Mouse (Mus musculus): ENCODE measurements at regions not wholly inside any gene's neighbourhood (a gene's known extent, or its start where the extent isn't known, plus 50 kb on each side); places are given as distances from the start of the nearest gene placed in this dataset.
A peak's percentile ranks its signal among the peaks of the same experiment; 100 is the strongest.

DNA sequence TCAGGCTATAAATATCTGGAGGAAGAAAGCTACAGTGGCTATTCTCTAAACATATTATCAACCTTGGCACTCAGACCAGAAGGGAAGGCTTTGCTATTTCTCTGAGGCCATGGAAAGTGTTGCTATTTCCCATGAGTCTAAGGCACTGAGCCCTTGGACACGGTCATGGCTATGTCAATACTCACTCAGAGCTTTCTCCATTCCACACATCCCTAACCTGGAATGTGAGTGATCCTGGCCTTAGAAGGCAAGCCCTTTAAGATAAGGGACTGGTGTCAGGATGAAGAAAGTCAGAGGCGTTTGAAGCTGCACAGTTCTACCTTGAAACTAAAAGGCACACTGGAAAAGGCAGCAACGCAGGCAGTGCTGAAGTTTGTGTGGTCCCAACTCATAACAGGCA lies 478.3 kb downstream of the Rps29 start:
- Histone ChIP-seq H3K4me3 (ENCODE audit: insufficient read depth, low read depth, low read length) (no peak overlapping the region), H3K27ac (replicated peaks; ENCODE audit: low read depth, low read length) (no peak overlapping the region), H3K4me1 (ENCODE audit: control insufficient read depth, insufficient read depth, insufficient read length, low read length) (no peaks in the 10 kb centered on the region)

DNA sequence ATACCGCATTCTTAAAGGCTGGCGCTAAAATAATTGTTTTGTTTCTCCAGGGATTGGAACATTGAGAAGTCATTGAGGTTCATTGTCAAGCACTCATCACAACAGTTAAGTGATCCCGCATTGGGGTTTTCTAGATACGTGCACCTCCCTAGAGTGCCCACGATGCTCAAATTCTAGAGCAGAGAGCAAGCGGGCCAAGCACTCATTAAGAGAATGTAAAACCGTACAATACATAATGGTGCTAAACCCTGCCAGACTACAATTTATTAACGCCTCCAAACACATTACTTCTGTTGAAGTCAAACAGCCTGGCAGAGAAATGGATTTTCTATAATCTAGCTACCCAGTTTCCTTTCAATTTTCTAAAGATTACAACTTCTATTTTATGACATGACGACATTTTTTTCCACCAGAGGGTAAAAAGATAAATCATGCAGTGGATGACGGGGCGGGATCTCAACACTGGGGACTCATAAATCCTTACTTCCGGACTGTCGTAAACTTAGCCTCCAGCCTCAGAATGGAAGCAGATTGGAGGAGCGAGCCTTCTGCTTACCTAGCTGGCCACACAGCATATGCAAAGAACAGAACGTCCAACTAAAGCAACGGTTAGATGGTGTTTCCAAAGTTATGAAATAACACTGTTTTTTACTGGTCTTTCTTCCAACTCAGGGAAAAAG lies 482.8 kb downstream of the Rps29 start:
- Histone ChIP-seq H3K27ac (replicated peaks; ENCODE audit: low read depth, low read length) (no peak overlapping the region), H3K4me3 (ENCODE audit: insufficient read depth, low read depth, low read length) (peak overlapping the region; percentile 18; the same call in 1 of the 2 replicates), H3K4me1 (ENCODE audit: control insufficient read depth, insufficient read depth, insufficient read length, low read length) (no peaks in the 10 kb centered on the region)

DNA sequence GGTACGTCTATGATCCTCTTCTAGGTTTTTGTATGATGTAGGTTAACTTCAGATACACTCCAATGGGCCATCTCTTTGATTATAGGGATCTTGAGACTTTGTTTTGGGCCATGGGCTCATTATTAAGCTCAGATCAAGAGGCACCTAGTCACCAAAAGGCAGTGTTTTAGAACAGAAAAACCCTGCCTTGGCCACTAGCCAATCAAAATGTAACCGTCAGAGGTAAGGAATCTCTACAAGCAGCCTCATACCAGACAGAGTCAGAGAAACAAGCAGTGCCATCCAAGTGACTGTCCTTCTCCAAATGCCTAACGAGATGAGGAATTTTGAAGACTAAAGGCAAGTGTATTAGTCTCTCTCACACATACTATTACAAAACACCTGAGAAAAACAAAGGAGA lies 487.0 kb downstream of the Rps29 start:
- Histone ChIP-seq H3K27ac (replicated peaks; ENCODE audit: low read depth, low read length) (no peak overlapping the region), H3K4me3 (ENCODE audit: insufficient read depth, low read depth, low read length) (no peak overlapping the region), H3K4me1 (ENCODE audit: control insufficient read depth, insufficient read depth, insufficient read length, low read length) (no peaks in the 10 kb centered on the region)

DNA sequence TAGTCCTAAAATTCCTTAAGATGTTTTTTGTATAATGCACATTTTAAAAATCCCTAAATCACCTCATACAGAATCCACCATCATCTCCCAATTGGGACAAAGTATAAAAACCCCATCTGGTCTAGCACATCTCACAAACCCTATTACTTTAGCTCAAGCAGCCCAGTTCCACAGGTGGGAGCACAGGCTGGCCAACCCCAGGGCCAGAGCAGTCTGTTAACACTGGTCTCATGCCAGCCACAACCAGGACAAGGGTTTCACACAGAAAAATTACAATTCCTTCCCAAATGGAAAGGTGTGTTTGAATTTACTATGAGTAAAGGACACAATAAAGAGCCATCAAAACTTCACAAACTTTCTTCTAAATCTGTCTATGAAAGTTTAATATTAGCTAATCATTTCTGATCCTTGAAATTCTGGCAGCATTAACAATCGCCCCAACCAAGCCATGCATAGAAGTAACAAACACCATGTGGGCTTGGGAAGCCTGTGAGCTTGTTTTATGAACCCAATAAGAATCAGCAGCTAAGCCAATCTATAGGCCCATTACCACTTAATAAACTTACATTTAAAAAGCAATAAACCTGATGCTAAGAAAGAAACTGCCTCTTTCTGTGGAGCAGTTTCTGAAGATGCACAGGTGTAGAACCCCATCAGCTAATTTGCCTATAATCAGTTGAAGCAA lies 512.9 kb downstream of the Rps29 start:
- Histone ChIP-seq H3K4me3 (ENCODE audit: insufficient read depth, low read depth, low read length) (no peak overlapping the region), H3K4me1 (ENCODE audit: control insufficient read depth, insufficient read depth, insufficient read length, low read length) (no peaks in the 10 kb centered on the region), H3K27ac (replicated peaks; ENCODE audit: low read depth, low read length) (no peak overlapping the region)

DNA sequence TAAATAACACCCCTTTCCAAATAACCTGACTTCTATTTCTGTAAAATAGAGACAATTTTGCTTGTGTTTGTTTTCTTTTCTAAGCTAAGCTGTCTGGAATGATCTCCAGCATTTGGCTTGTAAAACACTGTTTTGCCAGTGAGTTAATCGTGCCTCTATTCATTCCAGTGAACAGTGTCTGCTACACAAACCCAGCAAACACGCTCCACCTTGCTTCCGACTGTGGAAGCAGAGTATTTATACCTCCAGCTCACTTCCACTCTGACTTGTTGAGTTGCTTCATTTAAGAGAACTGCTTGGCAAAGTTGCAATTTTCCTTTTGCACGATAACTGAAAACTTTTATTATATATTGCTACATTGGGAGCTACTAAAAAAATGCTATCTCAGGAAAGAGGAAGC lies 515.3 kb downstream of the Rps29 start:
- Histone ChIP-seq H3K4me1 (ENCODE audit: control insufficient read depth, insufficient read depth, insufficient read length, low read length) (no peaks in the 10 kb centered on the region), H3K27ac (replicated peaks; ENCODE audit: low read depth, low read length) (no peak overlapping the region), H3K4me3 (ENCODE audit: insufficient read depth, low read depth, low read length) (no peak overlapping the region)

DNA sequence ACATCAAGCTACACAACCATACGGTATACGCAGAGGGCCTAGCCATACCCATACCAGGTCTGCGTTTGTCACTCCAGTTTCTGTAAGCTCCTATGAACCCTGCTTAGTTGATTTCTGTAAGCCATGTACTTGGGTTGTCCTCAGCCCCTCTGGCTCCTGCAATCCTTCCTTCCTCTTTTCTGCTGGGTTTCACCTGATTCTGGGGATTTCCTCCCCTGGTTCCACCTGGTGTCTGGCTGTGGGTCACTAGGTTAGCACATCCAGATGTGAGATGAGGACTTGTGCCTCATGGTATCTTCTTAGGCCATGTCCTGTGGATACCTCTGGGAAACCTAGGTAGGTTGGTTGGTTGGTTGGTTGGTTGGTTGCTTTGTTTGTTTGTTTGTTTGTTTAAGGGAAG lies 526.5 kb downstream of the Rps29 start:
- no peak overlapping the region for H3K27ac ChIP-seq (replicated peaks; ENCODE audit: low read depth, low read length)
- H3K4me3 ChIP-seq (ENCODE audit: insufficient read depth, low read depth, low read length), result no peak overlapping the region
- no peaks in the 10 kb centered on the region for H3K4me1 ChIP-seq (ENCODE audit: control insufficient read depth, insufficient read depth, insufficient read length, low read length)

DNA sequence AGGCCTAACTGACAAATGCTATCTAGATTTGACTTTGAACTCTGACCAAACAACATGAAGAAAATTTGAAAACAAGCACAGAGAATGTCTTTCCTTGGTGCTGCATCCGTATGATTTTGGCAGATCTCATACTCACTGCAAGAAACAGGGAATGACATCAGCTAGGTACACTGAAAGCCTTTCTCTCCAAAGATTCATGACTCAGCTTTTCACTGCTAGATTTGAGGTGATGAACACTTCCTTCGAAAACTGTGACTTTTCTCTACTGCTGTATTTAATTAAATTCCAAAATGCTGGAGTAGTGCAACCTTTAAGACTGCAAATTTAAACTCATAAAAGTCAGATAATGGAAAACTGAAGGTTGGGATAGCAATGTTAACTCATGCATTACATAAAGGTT lies 540.6 kb downstream of the Rps29 start:
- no peaks in the 10 kb centered on the region for H3K4me1 ChIP-seq (ENCODE audit: control insufficient read depth, insufficient read depth, insufficient read length, low read length)
- no peak overlapping the region for H3K4me3 ChIP-seq (ENCODE audit: insufficient read depth, low read depth, low read length)
- no peak overlapping the region for H3K27ac ChIP-seq (replicated peaks; ENCODE audit: low read depth, low read length)

DNA sequence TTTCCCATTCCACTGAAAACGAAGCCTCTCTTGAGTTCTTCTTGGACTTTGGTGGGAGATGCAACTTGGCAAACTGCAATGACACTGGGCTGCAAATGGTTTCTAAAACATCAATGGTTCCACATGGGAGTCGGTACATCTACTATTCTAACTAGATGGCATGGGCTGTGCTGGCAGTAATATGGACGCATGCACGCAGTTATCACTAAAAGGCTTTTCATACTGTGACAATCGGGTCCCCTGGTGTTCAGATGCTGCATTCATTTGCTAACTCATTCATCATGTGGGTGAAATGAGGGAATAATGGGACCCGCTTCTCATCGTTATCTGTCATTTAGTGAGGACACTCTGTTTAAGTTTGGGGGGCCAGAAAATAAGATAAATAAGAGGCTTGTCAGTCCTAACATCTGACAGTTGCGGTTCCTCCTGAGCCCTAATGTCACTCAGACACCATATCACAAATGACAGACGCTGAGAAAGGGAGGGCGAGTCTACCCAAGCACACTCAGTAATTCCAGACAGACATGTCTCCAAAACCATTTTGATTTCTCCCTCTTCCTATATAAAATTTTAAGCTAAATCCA lies 553.5 kb downstream of the Rps29 start:
- no peaks in the 10 kb centered on the region for H3K4me1 ChIP-seq (ENCODE audit: control insufficient read depth, insufficient read depth, insufficient read length, low read length)
- H3K4me3 ChIP-seq (ENCODE audit: insufficient read depth, low read depth, low read length), result no peak overlapping the region
- H3K27ac ChIP-seq (replicated peaks; ENCODE audit: low read depth, low read length), result no peak overlapping the region

DNA sequence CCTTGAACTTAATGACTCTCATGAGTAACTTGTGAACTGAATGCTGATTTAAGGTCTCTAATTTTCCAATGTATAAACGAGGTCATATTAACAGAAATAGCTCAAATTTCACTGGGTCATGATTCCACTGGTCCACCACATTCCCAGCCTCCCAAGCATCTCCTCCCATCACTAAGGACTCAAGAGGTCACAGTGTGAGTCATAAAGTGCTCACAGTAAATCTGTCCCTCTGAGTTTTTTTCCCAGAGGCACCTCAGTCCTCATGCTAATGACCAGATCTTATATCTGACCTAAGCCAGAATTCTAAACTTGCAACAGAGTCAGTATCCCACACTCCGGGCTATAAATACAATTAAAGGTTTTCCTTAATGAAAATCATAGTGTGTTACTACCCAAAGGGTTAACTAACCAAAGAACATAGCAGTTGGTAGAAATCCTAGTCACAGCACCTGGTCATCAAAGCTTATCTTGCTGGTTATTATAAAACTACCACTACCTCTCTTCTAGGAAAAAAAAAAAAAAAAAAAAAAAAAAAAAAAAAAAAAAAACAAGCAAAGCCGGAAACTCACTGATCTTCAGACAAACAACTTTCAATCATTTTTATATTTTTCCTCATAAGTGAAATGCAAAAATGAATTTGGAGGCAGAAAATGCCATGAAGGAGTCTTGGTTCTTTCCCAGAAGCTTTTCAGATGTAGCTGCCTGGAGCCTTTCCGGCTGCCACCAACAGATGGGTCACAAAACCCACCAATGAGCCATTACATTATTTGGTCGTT lies 554.3 kb downstream of the Rps29 start:
- Histone ChIP-seq H3K4me1 (ENCODE audit: control insufficient read depth, insufficient read depth, insufficient read length, low read length) (no peaks in the 10 kb centered on the region), H3K27ac (replicated peaks; ENCODE audit: low read depth, low read length) (no peak overlapping the region), H3K4me3 (ENCODE audit: insufficient read depth, low read depth, low read length) (no peak overlapping the region)

DNA sequence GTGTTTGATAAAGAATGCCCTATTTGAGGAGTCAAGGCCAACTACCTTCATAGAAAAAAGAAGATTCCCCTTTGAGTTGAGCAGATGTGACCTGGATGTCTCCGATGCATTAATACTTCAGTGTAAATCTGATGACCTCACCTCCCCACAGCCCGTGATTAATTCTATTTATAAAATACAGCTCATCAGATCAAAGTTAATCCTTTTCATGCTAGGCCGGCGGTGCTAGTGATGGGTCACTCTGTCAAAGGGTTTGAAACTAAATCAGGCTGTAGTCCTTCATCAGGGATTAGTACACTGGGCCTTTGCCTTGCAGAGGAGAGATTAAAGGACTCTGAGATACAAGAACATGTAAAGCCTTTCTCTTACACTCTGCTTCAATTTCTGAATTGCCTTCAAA lies 556.3 kb downstream of the Rps29 start:
- Histone ChIP-seq H3K27ac (replicated peaks; ENCODE audit: low read depth, low read length) (no peak overlapping the region), H3K4me1 (ENCODE audit: control insufficient read depth, insufficient read depth, insufficient read length, low read length) (no peaks in the 10 kb centered on the region), H3K4me3 (ENCODE audit: insufficient read depth, low read depth, low read length) (no peak overlapping the region)

DNA sequence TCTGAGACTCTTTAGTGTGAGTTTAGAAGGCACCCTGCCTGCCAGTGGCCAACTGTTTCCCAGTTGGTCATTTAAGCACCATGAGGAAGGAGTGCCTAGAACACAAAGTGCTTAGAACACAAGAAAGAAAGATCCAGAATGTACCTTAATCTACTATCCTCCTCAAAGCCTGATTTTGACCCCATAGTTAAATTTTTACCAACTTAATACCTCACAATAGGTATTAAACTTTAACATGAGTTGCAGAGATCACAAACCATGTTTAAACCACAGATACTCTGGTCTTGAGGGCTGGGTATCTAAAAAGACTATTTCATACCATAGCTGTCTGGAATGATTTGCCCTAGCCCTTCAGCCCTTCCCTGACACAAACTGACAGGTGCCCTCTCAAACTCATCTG lies 557.6 kb downstream of the Rps29 start:
- no peak overlapping the region for H3K4me3 ChIP-seq (ENCODE audit: insufficient read depth, low read depth, low read length)
- no peaks in the 10 kb centered on the region for H3K4me1 ChIP-seq (ENCODE audit: control insufficient read depth, insufficient read depth, insufficient read length, low read length)
- H3K27ac ChIP-seq (replicated peaks; ENCODE audit: low read depth, low read length), result no peak overlapping the region

DNA sequence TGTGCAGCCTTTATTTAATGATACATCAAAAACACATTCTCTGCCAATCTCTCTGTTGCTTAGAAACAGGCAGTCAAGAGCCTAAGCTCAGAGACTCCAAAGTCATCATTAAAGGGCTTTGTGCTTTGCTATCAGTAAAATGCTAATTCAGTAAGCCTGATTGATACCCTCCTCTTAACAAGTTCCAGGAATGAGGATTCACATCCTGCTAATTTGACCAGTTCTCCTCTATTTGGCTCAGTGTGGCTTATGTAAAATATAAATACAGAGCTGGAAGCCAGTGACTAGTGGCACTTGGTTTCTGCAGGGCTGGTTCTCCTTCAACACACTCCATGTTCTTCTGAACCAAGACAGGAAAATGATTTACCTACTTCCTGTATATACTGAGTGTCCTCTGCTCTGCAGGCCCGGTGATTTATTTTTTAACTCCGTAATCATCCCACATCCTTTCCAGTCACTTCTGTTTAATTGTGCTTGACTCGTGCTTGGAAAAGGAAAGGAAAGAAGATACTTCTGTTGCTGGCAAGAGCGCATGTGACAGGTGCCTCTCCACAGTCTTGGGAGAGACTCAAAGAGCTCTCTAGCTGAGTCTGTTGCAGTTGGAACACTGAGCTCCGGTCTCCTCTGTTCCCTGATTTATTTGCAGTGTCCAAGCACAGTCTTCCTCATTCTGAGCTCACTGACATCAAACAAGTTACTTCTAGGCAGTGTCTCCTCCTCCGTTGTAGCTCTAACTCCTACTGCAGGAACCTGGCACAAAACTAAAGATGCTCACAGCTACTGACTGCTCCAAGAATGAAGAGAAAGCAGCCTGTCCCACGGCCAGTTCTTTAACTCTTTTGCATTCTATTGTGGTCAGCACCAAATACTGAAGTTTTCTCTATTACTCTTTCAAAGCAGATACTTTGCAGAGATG lies 559.0 kb downstream of the Rps29 start:
- Histone ChIP-seq H3K4me1 (ENCODE audit: control insufficient read depth, insufficient read depth, insufficient read length, low read length) (no peaks in the 10 kb centered on the region), H3K4me3 (ENCODE audit: insufficient read depth, low read depth, low read length) (no peak overlapping the region), H3K27ac (replicated peaks; ENCODE audit: low read depth, low read length) (no peak overlapping the region)

DNA sequence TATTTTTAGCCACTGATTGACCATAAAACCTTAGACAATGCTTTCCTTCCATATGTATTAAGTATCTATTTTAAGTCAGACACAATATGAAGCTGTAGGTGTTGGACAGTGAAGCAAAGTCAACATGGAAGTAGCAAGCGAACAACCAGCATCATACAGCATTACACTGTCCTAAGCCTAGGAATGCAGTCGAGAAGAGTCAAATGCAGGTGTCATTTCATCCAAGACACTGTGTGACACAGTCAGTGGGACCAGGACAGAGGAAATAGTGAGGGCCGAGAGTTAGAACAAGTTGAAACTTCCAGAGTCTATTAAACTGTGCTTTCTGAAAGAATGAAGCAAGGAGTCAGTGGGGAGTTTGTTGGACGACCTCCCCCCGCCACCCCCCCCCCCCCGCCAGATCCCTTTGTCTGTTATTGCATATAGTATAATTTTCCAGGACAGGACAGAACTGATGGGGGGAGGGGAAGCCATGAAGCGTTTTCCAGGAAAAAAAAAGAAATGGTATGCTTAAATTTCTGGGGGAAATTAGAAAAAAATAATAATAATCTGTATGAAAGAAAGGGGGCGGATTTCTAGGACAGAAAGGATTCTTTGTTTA lies 559.9 kb downstream of the Rps29 start:
- no peak overlapping the region for H3K4me3 ChIP-seq (ENCODE audit: insufficient read depth, low read depth, low read length)
- H3K4me1 ChIP-seq (ENCODE audit: control insufficient read depth, insufficient read depth, insufficient read length, low read length), result no peaks in the 10 kb centered on the region
- H3K27ac ChIP-seq (replicated peaks; ENCODE audit: low read depth, low read length), result no peak overlapping the region

DNA sequence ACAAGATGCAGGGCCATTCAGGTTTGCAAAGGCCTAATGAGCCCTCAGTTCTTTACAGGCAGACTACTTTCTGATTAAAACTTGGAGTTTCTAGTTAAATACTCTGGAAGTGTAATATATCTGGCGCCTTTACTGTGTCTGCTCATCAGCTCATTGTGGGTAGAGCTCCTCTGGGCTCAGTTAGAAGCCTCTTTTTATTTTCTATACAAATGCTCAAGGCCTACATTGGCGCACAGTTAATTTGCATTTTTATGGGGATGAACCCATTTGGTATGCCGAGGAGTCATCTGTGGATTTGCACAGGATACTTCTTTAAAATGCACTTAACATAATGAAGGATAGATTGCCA lies 573.5 kb downstream of the Rps29 start:
- Histone ChIP-seq H3K4me1 (ENCODE audit: control insufficient read depth, insufficient read depth, insufficient read length, low read length) (no peaks in the 10 kb centered on the region), H3K27ac (replicated peaks; ENCODE audit: low read depth, low read length) (no peak overlapping the region), H3K4me3 (ENCODE audit: insufficient read depth, low read depth, low read length) (no peak overlapping the region)
